Mouse (Mus musculus) CH12.LX (cell line): ENCODE measurements at regions not wholly inside any gene's neighbourhood (a gene's known extent, or its start where the extent isn't known, plus 50 kb on each side); places are given as distances from the start of the nearest gene placed in this dataset.

Experiments used
- DNase-seq: peaks from one replicate; pipeline ENCODE4 v3.0.0-alpha.2; 2013; ENCODE audit errors: extremely low read depth
- H3K27ac ChIP-seq: 2 replicates; pipeline ENCODE4 v1.5.1; 2012; ENCODE audit warnings: low read depth, mild to moderate bottlenecking, control low read depth, moderate library complexity; ENCODE audit not compliant: insufficient read depth
- H3K27me3 ChIP-seq: replicated peaks from 2 replicates; pipeline ENCODE3; 2012; ENCODE audit warnings: inconsistent platforms
- H3K36me3 ChIP-seq, 2 experiments: replicated peaks in 1 of 2; 2 replicates each; pipeline versions ENCODE3 to v1.6.1; 2012; ENCODE audit warnings: inconsistent platforms in 1 of 2, low read length in 1 of 2, mild to moderate bottlenecking in 1 of 2, mixed read lengths in 1 of 2, moderate library complexity in 1 of 2; ENCODE audit not compliant: control insufficient read depth in 1 of 2, insufficient read depth in 1 of 2
- H3K4me1 ChIP-seq, 2 experiments: 2 replicates each; pipeline ENCODE4 v1.6.1; 2012; ENCODE audit warnings: inconsistent platforms in 1 of 2, moderate library complexity in 1 of 2; ENCODE audit not compliant: insufficient read depth in 2 of 2, control insufficient read depth in 1 of 2
- H3K4me2 ChIP-seq: 2 replicates; pipeline ENCODE4 v1.6.1; 2012; ENCODE audit warnings: low read depth, mild to moderate bottlenecking, control low read depth; ENCODE audit not compliant: poor library complexity, insufficient read depth, severe bottlenecking
- H3K4me3 ChIP-seq, 3 experiments: fragments of 150-350 bp in 1 of 3; sonication (generic) in 1 of 3; replicated peaks in 1 of 3; 2 replicates each; pipeline versions ENCODE3 to v1.5.1; 2011 to 2012; ENCODE audit warnings: low read depth in 2 of 3, low read length in 2 of 3, mild to moderate bottlenecking in 2 of 3, moderate library complexity in 2 of 3, control low read depth in 1 of 3, improper control_type of control experiment in 1 of 3, inconsistent platforms in 1 of 3, mixed read lengths in 1 of 3; ENCODE audit not compliant: poor library complexity in 1 of 3
- H3K79me2 ChIP-seq: replicated peaks from 2 replicates; pipeline ENCODE4 v1.6.1; 2012; ENCODE audit warnings: mild to moderate bottlenecking, moderate library complexity; ENCODE audit not compliant: control insufficient read depth, poor library complexity, insufficient read depth, severe bottlenecking; ENCODE audit errors: extremely low read depth
- H3K9ac ChIP-seq: 2 replicates; pipeline ENCODE4 v1.6.1; 2012; ENCODE audit warnings: low read depth, mild to moderate bottlenecking, control low read depth, moderate library complexity; ENCODE audit not compliant: insufficient read depth
- H3K9me3 ChIP-seq: replicated peaks from 2 replicates; pipeline ENCODE3; 2012; ENCODE audit warnings: low read length, inconsistent platforms, mixed read lengths
- CTCF ChIP-seq, 2 experiments: IDR thresholded peaks in 1 of 2; conservative IDR thresholded peaks in 1 of 2; 2 replicates each; pipeline ENCODE4 v1.5.1; 2011 to 2012; ENCODE audit warnings: low read depth in 2 of 2, low read length in 2 of 2, improper control_type of control experiment in 1 of 2, inconsistent platforms in 1 of 2, mild to moderate bottlenecking in 1 of 2, moderate library complexity in 1 of 2
- EP300 ChIP-seq: IDR thresholded peaks from 2 replicates; pipeline ENCODE4 v1.6.1; 2011; ENCODE audit warnings: low read length, improper control_type of control experiment
- GABPA ChIP-seq: IDR thresholded peaks from 2 replicates; pipeline ENCODE4 v1.6.1; 2012; ENCODE audit warnings: low read depth, low read length, improper control_type of control experiment, inconsistent platforms; ENCODE audit not compliant: insufficient replicate concordance
- HCFC1 ChIP-seq: IDR thresholded peaks from 2 replicates; pipeline ENCODE4 v1.6.1; 2012; ENCODE audit warnings: low read depth, mild to moderate bottlenecking, inconsistent platforms, low read length, improper control_type of control experiment
- JUN ChIP-seq: IDR thresholded peaks from 2 replicates; pipeline ENCODE4 v1.6.1; 2011; ENCODE audit warnings: low read depth, mild to moderate bottlenecking, low read length, improper control_type of control experiment, moderate library complexity; ENCODE audit not compliant: insufficient read depth
- JUND ChIP-seq: conservative IDR thresholded peaks from 2 replicates; pipeline ENCODE4 v1.6.1; 2011; ENCODE audit warnings: low read depth, low read length, improper control_type of control experiment
- KAT2A ChIP-seq: IDR thresholded peaks from 2 replicates; pipeline ENCODE4 v1.6.1; 2012; ENCODE audit warnings: low read length, improper control_type of control experiment, inconsistent platforms; ENCODE audit not compliant: insufficient replicate concordance
- MAX ChIP-seq: IDR thresholded peaks from 2 replicates; pipeline ENCODE4 v1.6.1; 2011; ENCODE audit warnings: low read length, improper control_type of control experiment
- MAZ ChIP-seq: IDR thresholded peaks from 2 replicates; pipeline ENCODE4 v1.6.1; 2012; ENCODE audit warnings: low read depth, mild to moderate bottlenecking, inconsistent platforms, low read length, improper control_type of control experiment, moderate library complexity
- NRF1 ChIP-seq: IDR thresholded peaks from 2 replicates; pipeline ENCODE4 v1.6.1; 2014; ENCODE audit warnings: low read depth, mild to moderate bottlenecking, inconsistent platforms, low read length, improper control_type of control experiment, moderate library complexity
- POLR2A ChIP-seq: IDR thresholded peaks from 2 replicates; pipeline ENCODE4 v1.6.1; 2011; ENCODE audit warnings: low read depth, mild to moderate bottlenecking, improper control_type of control experiment, low read length
- POLR2AphosphoS2 ChIP-seq: IDR thresholded peaks from 2 replicates; pipeline ENCODE4 v1.6.1; 2011; ENCODE audit warnings: low read depth, low read length, improper control_type of control experiment
- RAD21 ChIP-seq: IDR thresholded peaks from 2 replicates; pipeline ENCODE4 v1.6.1; 2011; ENCODE audit warnings: low read depth, mild to moderate bottlenecking, low read length, improper control_type of control experiment, moderate library complexity
- SMC3 ChIP-seq: IDR thresholded peaks from 2 replicates; pipeline ENCODE4 v1.6.1; 2011; ENCODE audit warnings: low read depth, low read length, improper control_type of control experiment
- USF2 ChIP-seq: conservative IDR thresholded peaks from 2 replicates; pipeline ENCODE4 v1.6.1; 2011; ENCODE audit warnings: low read depth, low read length, improper control_type of control experiment
- ZNF384 ChIP-seq: IDR thresholded peaks from 2 replicates; pipeline ENCODE4 v1.6.1; 2012; ENCODE audit warnings: low read depth, low read length, improper control_type of control experiment, inconsistent platforms
- dilution Hi-C: fragments of 300-500 bp; cut with MboI; formaldehyde crosslinking; loops from 2 replicates; pipeline ENCODE4 v1.14.3; 2020; ENCODE audit warnings: low sequenced_read_pairs; ENCODE audit not compliant: extremely low pct_unique_long_range_greater_than_20kb, extremely low pct_ligation_motif_present
- in situ Hi-C: fragments of 300-500 bp; cut with MboI; formaldehyde crosslinking; loops from 3 replicates; pipeline ENCODE4 v1.14.3; 2019; ENCODE audit warnings: low sequenced_read_pairs, low pct_ligation_motif_present, low pct_unique_long_range_greater_than_20kb, mixed read lengths

GRCm38 (mm10) chr1:127015894-127016245 lies 185.3 kb upstream of the Nckap5 start:
- dilution Hi-C loops (no loop called here), in situ Hi-C loops (no loop called here)
- Histone ChIP-seq H3K9ac (no peak overlapping the region), H3K27me3 (no peaks in the 10 kb centered on the region), H3K4me1 (no peaks in the 10 kb centered on the region), H3K4me2 (no peak overlapping the region), H3K36me3 (no peaks in the 10 kb centered on the region), H3K27ac (no peak overlapping the region), H3K9me3 (no peaks in the 10 kb centered on the region), H3K4me3 (no peak overlapping the region), H3K79me2 (no peaks in the 10 kb centered on the region)
- TF ChIP-seq JUN = no peak
- TF ChIP-seq ZNF384 = 0 out of 2 replicates have a peak, but pooled peaks have one; percentile 24
- TF ChIP-seq NRF1 = no peak
- no peak for TF ChIP-seq POLR2A
- TF ChIP-seq MAX = no peak
- TF ChIP-seq USF2 = no peak
- no peak for DNase-seq

GRCm38 (mm10) chr1:127015042-127015893 lies 184.7 kb upstream of the Nckap5 start:
- H3K79me2 ChIP-seq = no peaks in the 10 kb centered on the region
- dilution Hi-C loops = no loop called here
- H3K9me3 ChIP-seq = no peaks in the 10 kb centered on the region
- no peaks in the 10 kb centered on the region for H3K4me1 ChIP-seq
- no peaks in the 10 kb centered on the region for H3K36me3 ChIP-seq
- H3K27ac ChIP-seq = no peak overlapping the region
- TF ChIP-seq SMC3 (no peak), POLR2AphosphoS2 (no peak), HCFC1 (no peak), KAT2A (no peak), MAZ (no peak), JUND (no peak), EP300 (no peak), GABPA (no peak)
- no peak overlapping the region for H3K4me2 ChIP-seq
- H3K27me3 ChIP-seq = no peaks in the 10 kb centered on the region
- DNase-seq = no peak
- in situ Hi-C loops = no loop called here
- H3K4me3 ChIP-seq = no peak overlapping the region
- no peak overlapping the region for H3K9ac ChIP-seq

GRCm38 (mm10) chr1:127011901-127012300 lies 181.3 kb upstream of the Nckap5 start:
- Histone ChIP-seq H3K27ac (no peak overlapping the region), H3K9ac (no peak overlapping the region), H3K4me2 (no peak overlapping the region), H3K4me3 (no peak overlapping the region), H3K4me1 (0 out of 4 replicates have a peak, but pooled peaks cover 0 to 8% of the 10 kb centered on the region in 2 experiments), H3K36me3 (no peaks in the 10 kb centered on the region), H3K9me3 (no peaks in the 10 kb centered on the region), H3K27me3 (peaks cover 5% of the 10 kb centered on the region), H3K79me2 (no peaks in the 10 kb centered on the region)
- in situ Hi-C loops (no loop called here), dilution Hi-C loops (no loop called here)
- peak; percentile 22 for DNase-seq
- no peak for TF ChIP-seq KAT2A
- peak; percentile 48 for TF ChIP-seq SMC3
- TF ChIP-seq MAX = no peak
- TF ChIP-seq CTCF (conservative IDR thresholded peaks at IDR 0.05 in 1 of 2, IDR thresholded peaks at IDR 0.05 in 1 of 2; ENCODE audit: low read depth in 2 of 2, low read length in 2 of 2) = peak; percentile 30 to 71; a peak in 3 of 4 replicates
- peak; percentile 72 for TF ChIP-seq RAD21
